Mouse (Mus musculus) embryonic facial prominence, embryonic 10.5 days (tissue): ENCODE results near the gene Gabrg3. TPM values are rescaled to one million over a fixed set of nuclear protein-coding genes. Genes with fewer than 3 reads are reported as not detected.

Source experiments
- DNase-seq: peaks from one replicate; pipeline ENCODE4 v3.0.0-alpha.2; 2017; ENCODE audit warnings: low spot score
- H3K27ac ChIP-seq: fragments of 300-500 bp; sonication (generic); replicated peaks from 2 replicates; pipeline ENCODE4 v1.5.1; 2016; ENCODE audit warnings: mild to moderate bottlenecking
- H3K27me3 ChIP-seq: fragments of 300-500 bp; sonication (generic); replicated peaks from 2 replicates; pipeline ENCODE4 v1.6.1; 2016; ENCODE audit warnings: low read depth, mild to moderate bottlenecking; ENCODE audit not compliant: poor library complexity, severe bottlenecking
- H3K36me3 ChIP-seq: fragments of 300-500 bp; sonication (generic); replicated peaks from 2 replicates; pipeline ENCODE4 v1.6.1; 2016; ENCODE audit warnings: mild to moderate bottlenecking, moderate library complexity
- H3K4me1 ChIP-seq: fragments of 300-500 bp; sonication (generic); 2 replicates; pipeline ENCODE4 v1.6.1; 2016
- H3K4me3 ChIP-seq: fragments of 300-500 bp; sonication (generic); 2 replicates; pipeline ENCODE4 v1.5.1; 2016; ENCODE audit warnings: mild to moderate bottlenecking, moderate library complexity
- H3K9me3 ChIP-seq: fragments of 300-500 bp; sonication (generic); 2 replicates; pipeline ENCODE4 v1.6.1; 2016; ENCODE audit warnings: mild to moderate bottlenecking
- WGBS: fragments of 180-500 bp; shearing (Covaris S2); methylation state at CpG from one replicate; pipeline ENCODE4 v1.1.7; 2016; 5-methylcytosine and 5-hydroxymethylcytosine counted together
- polyA plus RNA-seq: library from polyadenylated mRNA; unstranded; fragments of >200 nt; fragmentation: Nextera tagmentation; extraction: Ambion mirVana; gene quantifications from 2 replicates; pipeline ENCODE4 v1.2.1, GENCODE M21; 2016

Gabrg3 gene
- polyA plus RNA-seq, 1 experiment from 2014 or later, result 0.27 TPM

- no peak for DNase-seq
- Histone ChIP-seq H3K4me1 (no peaks in the 10 kb centered on the region), H3K9me3 (no peaks in the 10 kb centered on the region), H3K36me3 (no peaks in the 10 kb centered on the region), H3K27ac (no peak overlapping the region), H3K27me3 (no peaks in the 10 kb centered on the region), H3K4me3 (no peak overlapping the region)
- WGBS, result 90% methylated on average over 6 of the region's 6 CpGs
These were observed 23.2 kb downstream of the Gabrg3 start for GRCm38 (mm10) chr7:57363812-57364211.

- no peak for DNase-seq
- Histone ChIP-seq H3K27ac (no peak overlapping the region), H3K4me3 (no peak overlapping the region), H3K9me3 (no peaks in the 10 kb centered on the region), H3K36me3 (no peaks in the 10 kb centered on the region), H3K27me3 (no peaks in the 10 kb centered on the region), H3K4me1 (no peaks in the 10 kb centered on the region)
- 43% methylated on average over 6 of the region's 6 CpGs for WGBS
These were observed 29.0 kb downstream of the Gabrg3 start for GRCm38 (mm10) chr7:57357871-57358540.

GRCm38 (mm10) chr7:57356565-57357301, 30.3 kb downstream of the Gabrg3 start:
- H3K27ac ChIP-seq, result no peak overlapping the region
- WGBS, result 85% methylated on average over 8 of the region's 8 CpGs
- H3K9me3 ChIP-seq, result no peaks in the 10 kb centered on the region

GRCm38 (mm10) chr7:57348774-57349173, 38.2 kb downstream of the Gabrg3 start:
- Histone ChIP-seq H3K36me3 (no peaks in the 10 kb centered on the region), H3K27ac (no peak overlapping the region), H3K9me3 (no peaks in the 10 kb centered on the region), H3K4me1 (no peaks in the 10 kb centered on the region), H3K4me3 (no peak overlapping the region), H3K27me3 (no peaks in the 10 kb centered on the region)
- DNase-seq, result no peak
- WGBS, result 81% methylated on average over 1 of the region's 1 CpGs

More at GRCm38 (mm10) chr7:57356565-57357301, 30.3 kb downstream of the Gabrg3 start:
- DNase-seq, result no peak
- no peaks in the 10 kb centered on the region for H3K36me3 ChIP-seq
- no peaks in the 10 kb centered on the region for H3K27me3 ChIP-seq
- no peaks in the 10 kb centered on the region for H3K4me1 ChIP-seq
- no peak overlapping the region for H3K4me3 ChIP-seq

- no peaks in the 10 kb centered on the region for H3K4me1 ChIP-seq
- no peak overlapping the region for H3K4me3 ChIP-seq
- no peaks in the 10 kb centered on the region for H3K9me3 ChIP-seq
- no peaks in the 10 kb centered on the region for H3K36me3 ChIP-seq
- H3K27ac ChIP-seq, result no peak overlapping the region
- no peak for DNase-seq
- no peaks in the 10 kb centered on the region for H3K27me3 ChIP-seq
- 83% methylated on average over 8 of the region's 8 CpGs for WGBS
These were observed 45.1 kb downstream of the Gabrg3 start for GRCm38 (mm10) chr7:57341910-57342309.

- Histone ChIP-seq H3K4me1 (no peaks in the 10 kb centered on the region), H3K36me3 (no peaks in the 10 kb centered on the region), H3K27me3 (no peaks in the 10 kb centered on the region), H3K9me3 (no peaks in the 10 kb centered on the region), H3K27ac (no peak overlapping the region), H3K4me3 (no peak overlapping the region)
- WGBS, result 80% methylated on average over 3 of the region's 3 CpGs
- no peak for DNase-seq
These were observed 55.8 kb downstream of the Gabrg3 start for GRCm38 (mm10) chr7:57331211-57331610.

- no peaks in the 10 kb centered on the region for H3K9me3 ChIP-seq
- no peak overlapping the region for H3K4me3 ChIP-seq
- no peaks in the 10 kb centered on the region for H3K36me3 ChIP-seq
- H3K27ac ChIP-seq, result no peak overlapping the region
- DNase-seq, result no peak
- H3K27me3 ChIP-seq, result no peaks in the 10 kb centered on the region
- WGBS, result 84% methylated on average over 4 of the region's 4 CpGs
- H3K4me1 ChIP-seq, result no peaks in the 10 kb centered on the region
These were observed 56.7 kb downstream of the Gabrg3 start for GRCm38 (mm10) chr7:57330240-57330639.

GRCm38 (mm10) chr7:57324473-57324872, 62.5 kb downstream of the Gabrg3 start:
- WGBS, result 89% methylated on average over 3 of the region's 3 CpGs
- H3K9me3 ChIP-seq, result no peaks in the 10 kb centered on the region
- H3K4me3 ChIP-seq, result no peak overlapping the region
- H3K4me1 ChIP-seq, result no peaks in the 10 kb centered on the region
- DNase-seq, result no peak
- H3K36me3 ChIP-seq, result no peaks in the 10 kb centered on the region
- no peak overlapping the region for H3K27ac ChIP-seq
- no peaks in the 10 kb centered on the region for H3K27me3 ChIP-seq

- Histone ChIP-seq H3K4me3 (no peak overlapping the region), H3K9me3 (no peaks in the 10 kb centered on the region), H3K4me1 (no peaks in the 10 kb centered on the region), H3K27me3 (no peaks in the 10 kb centered on the region), H3K27ac (no peak overlapping the region), H3K36me3 (no peaks in the 10 kb centered on the region)
- WGBS, result 83% methylated on average over 1 of the region's 1 CpGs
- DNase-seq, result no peak
These were observed 64.9 kb downstream of the Gabrg3 start for GRCm38 (mm10) chr7:57322086-57322485.

GRCm38 (mm10) chr7:57314971-57315370, 72.0 kb downstream of the Gabrg3 start:
- Histone ChIP-seq H3K27me3 (no peaks in the 10 kb centered on the region), H3K9me3 (no peaks in the 10 kb centered on the region), H3K4me1 (no peaks in the 10 kb centered on the region), H3K4me3 (no peak overlapping the region), H3K36me3 (no peaks in the 10 kb centered on the region), H3K27ac (no peak overlapping the region)
- DNase-seq, result no peak
- 78% methylated on average over 1 of the region's 1 CpGs for WGBS

- H3K27ac ChIP-seq, result no peak overlapping the region
- no peaks in the 10 kb centered on the region for H3K36me3 ChIP-seq
- H3K9me3 ChIP-seq, result no peaks in the 10 kb centered on the region
- no peak overlapping the region for H3K4me3 ChIP-seq
- DNase-seq, result no peak
- 91% methylated on average over 2 of the region's 2 CpGs for WGBS
- no peaks in the 10 kb centered on the region for H3K27me3 ChIP-seq
- H3K4me1 ChIP-seq, result no peaks in the 10 kb centered on the region
These were observed 75.0 kb downstream of the Gabrg3 start for GRCm38 (mm10) chr7:57312018-57312417.

GRCm38 (mm10) chr7:57307337-57307736, 79.7 kb downstream of the Gabrg3 start:
- Histone ChIP-seq H3K27me3 (no peaks in the 10 kb centered on the region), H3K36me3 (no peaks in the 10 kb centered on the region), H3K4me1 (no peaks in the 10 kb centered on the region), H3K4me3 (no peak overlapping the region), H3K27ac (no peak overlapping the region), H3K9me3 (no peaks in the 10 kb centered on the region)
- 74% methylated on average over 1 of the region's 1 CpGs for WGBS
- DNase-seq, result no peak

- no peaks in the 10 kb centered on the region for H3K27me3 ChIP-seq
- no peak overlapping the region for H3K27ac ChIP-seq
- no peaks in the 10 kb centered on the region for H3K9me3 ChIP-seq
- DNase-seq, result no peak
- no peak overlapping the region for H3K4me3 ChIP-seq
- H3K36me3 ChIP-seq, result no peaks in the 10 kb centered on the region
- H3K4me1 ChIP-seq, result no peaks in the 10 kb centered on the region
- 85% methylated on average over 3 of the region's 3 CpGs for WGBS
These were observed 90.3 kb downstream of the Gabrg3 start for GRCm38 (mm10) chr7:57296639-57297038.
